Mouse (Mus musculus) urinary bladder, postnatal 36 days (tissue): ENCODE data around the gene Hdgfl3.
"Not testable (repeated sequence)": the region's sequence is repeated elsewhere in the genome, so short reads cannot be mapped to it uniquely, and the experiment has no call there.

Experiments
- DNase-seq, 2 experiments: peaks; one replicate each; pipeline ENCODE4 v3.0.0; 2022; ENCODE audit warnings: low spot score in 2 of 2, mixed read lengths in 1 of 2

The Hdgfl3 gene

GRCm38 (mm10) chr7:81854568-81855307 lies 79.5 kb downstream of the Hdgfl3 start:
- no peak for DNase-seq

DNA sequence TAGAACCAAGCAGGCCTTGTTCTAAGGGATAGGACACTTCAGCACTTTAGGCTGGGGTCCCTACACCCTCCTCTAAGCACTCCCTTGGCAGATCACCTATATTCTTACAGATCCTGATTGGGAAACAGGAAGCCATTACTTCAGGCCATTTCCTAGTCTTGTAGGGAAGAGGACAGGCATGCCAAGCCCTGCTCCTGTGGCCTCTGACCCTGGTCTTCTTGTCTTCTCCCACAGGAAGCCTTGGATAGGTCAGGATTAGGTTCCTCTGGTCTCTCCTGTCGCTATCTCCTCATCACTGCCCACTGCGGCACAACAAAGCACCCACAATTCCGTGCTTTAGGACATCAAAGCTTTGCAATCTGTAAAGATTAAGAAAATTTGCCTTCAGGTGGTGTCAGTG lies 82.6 kb downstream of the Hdgfl3 start:
- DNase-seq = no peak

DNA sequence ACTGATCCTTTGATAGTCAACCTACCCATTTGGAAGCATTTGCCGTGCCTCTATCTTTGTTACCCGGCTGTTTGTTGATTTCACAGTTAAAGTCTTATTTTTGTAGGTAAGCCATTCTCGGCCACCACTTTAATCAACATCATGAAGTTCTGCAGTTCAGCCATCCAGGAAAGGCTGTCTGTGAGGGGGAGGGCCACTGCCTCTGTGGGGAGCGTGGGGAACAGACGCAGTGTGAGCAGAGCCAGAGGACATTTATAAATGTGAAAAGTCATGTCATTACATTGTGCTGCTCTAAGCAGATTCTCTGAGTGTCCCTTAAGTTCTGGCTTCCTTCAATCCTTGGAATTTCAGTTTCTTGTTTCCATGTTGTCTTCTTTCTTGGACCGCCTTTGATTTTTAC lies 84.1 kb downstream of the Hdgfl3 start:
- no peak for DNase-seq

DNA sequence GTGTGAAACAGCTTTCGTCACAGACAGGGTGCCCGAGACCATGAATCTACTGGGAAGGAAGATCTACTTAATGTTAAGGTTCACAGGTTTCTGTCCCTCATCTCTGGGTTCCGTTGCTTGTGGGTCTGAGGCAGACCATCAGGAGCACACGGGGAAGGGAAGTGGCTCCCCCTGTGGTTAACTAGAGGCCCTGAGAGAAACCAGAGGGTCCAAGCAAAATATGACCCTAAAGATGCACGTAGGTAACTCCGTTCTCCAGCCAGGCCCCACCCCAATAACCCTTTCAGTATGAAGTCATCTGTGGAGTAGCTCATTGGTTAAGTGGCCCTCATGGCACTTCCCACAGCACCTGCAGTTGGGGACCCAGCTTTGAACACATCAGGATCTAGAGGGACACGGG lies 84.6 kb downstream of the Hdgfl3 start:
- no peak for DNase-seq

- no peak for DNase-seq
Measured at GRCm38 (mm10) chr7:81849214-81849613, 85.1 kb downstream of the Hdgfl3 start.

GRCm38 (mm10) chr7:81847777-81848176 lies 86.5 kb downstream of the Hdgfl3 start:
- no peak for DNase-seq

DNA sequence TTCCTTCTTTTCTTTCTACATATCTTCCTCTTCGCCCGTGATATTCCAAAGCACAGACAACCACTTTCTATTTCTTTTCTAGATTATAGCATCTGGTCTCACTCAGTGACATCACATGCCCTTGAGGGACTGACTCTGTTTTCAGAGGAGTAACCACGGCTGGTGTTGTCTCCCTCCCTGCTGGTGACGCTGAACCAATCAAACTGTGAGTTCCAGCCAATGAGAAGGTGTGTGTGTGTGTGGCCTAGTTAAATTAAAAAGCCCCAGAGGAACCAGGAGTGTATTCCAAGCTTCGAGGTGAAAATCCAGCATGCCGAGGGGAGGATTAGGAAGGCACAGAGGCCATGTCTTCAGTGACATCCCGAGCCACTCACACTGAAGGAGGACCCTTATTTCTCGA lies 87.3 kb downstream of the Hdgfl3 start:
- DNase-seq = no peak

GRCm38 (mm10) chr7:81846008-81846407 lies 88.3 kb downstream of the Hdgfl3 start:
- DNase-seq = no peak

DNA sequence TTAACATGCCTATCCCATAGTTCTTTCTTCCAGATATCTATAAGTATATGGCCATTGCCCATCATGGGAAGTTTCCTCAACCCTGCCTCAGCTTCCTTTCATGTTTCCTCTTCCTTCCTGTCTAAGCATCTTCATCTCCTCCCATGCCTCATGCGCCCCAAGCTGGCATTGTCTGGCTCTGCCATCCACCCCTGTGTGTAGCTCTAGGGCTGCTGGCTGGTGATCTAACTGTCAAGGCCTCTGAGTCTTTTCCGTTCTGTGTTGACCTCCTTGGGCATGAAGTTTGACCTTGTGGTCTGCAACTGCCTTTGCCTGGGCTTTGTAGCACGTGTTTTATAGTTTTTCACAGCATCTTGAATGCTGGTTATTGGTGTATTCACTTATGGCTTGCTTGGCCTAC lies 89.0 kb downstream of the Hdgfl3 start:
- no peak for DNase-seq

- no peak for DNase-seq
Measured at GRCm38 (mm10) chr7:81844801-81845200, 89.5 kb downstream of the Hdgfl3 start.

DNA sequence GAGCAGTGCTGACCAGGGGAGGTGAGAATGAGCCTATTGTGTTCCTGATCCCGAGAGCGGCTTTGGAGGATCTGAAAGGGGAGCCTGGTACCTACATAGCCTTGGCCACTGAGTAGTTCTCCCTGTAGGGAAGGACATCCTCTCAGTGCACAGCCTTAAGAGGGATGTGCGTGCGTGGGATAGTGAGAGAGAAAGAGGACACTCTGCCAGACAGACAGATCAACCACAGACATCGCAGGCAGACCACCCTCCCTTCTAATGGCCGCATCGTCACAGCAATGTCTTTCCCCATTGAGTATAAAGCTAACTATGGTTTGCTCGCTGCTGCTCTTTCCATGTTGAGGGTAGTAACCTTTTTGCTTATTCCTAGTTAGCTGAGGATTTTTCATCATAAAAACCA lies 90.4 kb downstream of the Hdgfl3 start:
- DNase-seq = no peak

DNA sequence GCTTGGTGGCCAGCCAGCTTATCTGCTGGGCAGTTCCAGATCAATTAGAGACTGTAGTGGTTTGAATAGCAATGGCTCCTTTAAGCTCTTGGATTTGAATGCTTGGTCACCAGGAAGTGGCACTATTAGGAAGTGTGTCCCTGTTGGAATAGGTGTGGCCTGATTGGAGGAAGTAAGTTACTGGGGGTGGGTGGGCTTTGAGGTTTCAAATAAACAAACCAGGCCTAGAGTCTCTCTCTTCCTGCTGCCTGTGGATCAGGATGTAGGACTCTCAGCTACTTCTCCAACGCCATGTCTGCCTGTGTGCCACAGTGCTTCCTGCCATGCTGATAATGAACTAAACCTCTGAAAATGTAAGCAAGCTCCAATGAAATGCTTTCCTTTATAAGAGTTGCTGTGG lies 91.3 kb downstream of the Hdgfl3 start:
- no peak for DNase-seq

- no peak for DNase-seq
Measured at GRCm38 (mm10) chr7:81842141-81842540, 92.1 kb downstream of the Hdgfl3 start.

DNA sequence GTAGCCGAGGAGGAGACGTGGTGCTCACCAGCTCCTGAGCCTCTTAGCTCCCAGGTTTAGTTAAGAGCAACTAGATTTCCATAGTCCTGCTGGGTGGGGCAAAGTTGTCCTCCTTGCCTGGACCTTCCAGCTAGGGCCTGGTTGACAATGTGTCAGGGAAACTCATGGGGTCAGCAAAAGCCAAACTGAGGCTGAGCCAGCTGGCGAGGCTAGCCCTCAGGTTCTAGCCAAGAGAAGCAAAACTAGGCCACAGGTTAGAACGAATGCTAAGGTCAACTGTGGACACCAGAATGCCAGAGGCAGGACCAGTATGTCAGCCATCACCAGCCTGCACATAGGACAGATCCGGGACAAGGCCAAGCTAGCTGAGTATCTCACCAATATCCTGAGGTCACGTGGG lies 92.8 kb downstream of the Hdgfl3 start:
- no peak for DNase-seq

GRCm38 (mm10) chr7:81840661-81841181 lies 93.6 kb downstream of the Hdgfl3 start:
- DNase-seq = no peak

DNA sequence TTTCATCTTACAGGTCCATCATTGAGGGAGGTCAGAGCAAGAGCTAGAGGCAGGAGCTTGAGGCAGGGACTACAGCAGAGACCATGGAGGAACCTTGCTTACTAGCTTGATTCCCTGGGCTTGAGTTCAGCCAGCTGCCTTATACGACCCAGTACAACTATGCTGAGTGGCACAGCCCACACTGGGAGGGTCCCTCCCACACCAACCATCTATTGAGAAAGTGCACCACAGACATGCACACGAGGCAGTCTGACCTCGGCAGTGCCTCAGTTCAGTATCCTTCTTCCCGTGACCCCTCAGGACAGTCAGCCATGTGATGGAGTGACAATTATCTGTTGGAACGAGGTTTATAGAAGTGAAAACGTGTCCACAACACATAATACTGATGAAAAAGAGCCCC lies 94.5 kb downstream of the Hdgfl3 start:
- DNase-seq = no peak

DNA sequence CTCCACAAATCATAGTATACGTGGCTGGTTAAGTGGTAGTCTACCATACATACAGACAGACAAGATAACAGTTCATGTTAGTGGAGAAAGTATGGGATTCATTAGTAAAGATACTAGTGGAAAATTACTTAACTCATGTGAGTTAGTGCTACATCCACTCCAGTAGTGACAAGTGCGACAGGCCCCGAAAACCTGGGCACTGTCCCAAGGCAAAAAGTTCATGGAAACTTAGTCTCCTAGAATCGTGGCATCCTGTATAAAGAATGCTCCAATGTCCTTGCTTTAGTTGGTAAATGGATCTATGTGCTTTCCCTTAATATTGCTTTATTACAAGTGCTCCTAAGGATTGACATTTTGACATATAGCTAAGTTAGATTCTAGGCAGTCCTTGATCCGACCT lies 96.5 kb downstream of the Hdgfl3 start:
- not testable (repeated sequence) for DNase-seq

DNA sequence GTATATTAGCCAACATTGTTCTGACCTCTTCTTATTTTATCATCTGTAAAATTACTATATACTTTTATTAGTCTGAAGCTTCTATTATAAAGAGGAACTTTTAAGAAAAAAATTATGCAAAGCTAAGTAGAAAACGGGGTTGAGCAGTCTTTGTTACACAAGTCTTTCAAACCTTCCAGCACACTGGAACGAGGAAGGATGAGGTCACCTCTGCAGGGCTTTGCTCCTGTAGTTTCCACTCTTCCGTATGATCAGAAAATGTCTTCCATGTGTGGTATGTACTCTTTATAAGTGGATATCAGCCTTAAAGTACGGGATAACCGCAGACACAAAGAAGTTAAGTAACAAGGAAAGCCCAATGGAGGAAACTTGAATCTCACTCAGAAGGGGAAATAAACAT lies 98.8 kb downstream of the Hdgfl3 start:
- DNase-seq = no peak

- DNase-seq = no peak
Measured at GRCm38 (mm10) chr7:81834847-81835246, 99.4 kb downstream of the Hdgfl3 start.
